Mouse (Mus musculus) kidney, postnatal 0 days (tissue): ENCODE results near the gene 4930519G04Rik. TPM values are rescaled to one million over a fixed set of nuclear protein-coding genes. Genes with fewer than 3 reads are reported as not detected.
A peak's percentile ranks its signal among the peaks of the same experiment; 100 is the strongest.
"Not testable (repeated sequence)": the region's sequence is repeated elsewhere in the genome, so short reads cannot be mapped to it uniquely, and the experiment has no call there.

Source experiments
- ATAC-seq: fragments of 200-750 bp; cut with Nextera tagmentation; replicated peaks from 2 replicates; pipeline ENCODE4 v1.8.0; 2017; ENCODE audit warnings: low read depth, moderate number of reproducible peaks, moderate TSS enrichment, moderate library complexity; ENCODE audit not compliant: low FRiP score
- DNase-seq: peaks from one replicate; pipeline ENCODE4 v3.0.0-alpha.2; 2016; ENCODE audit warnings: low spot score
- H3K27ac ChIP-seq: fragments of 300-500 bp; sonication (generic); 2 replicates; pipeline ENCODE4 v1.5.1; 2014; ENCODE audit warnings: mild to moderate bottlenecking
- H3K27me3 ChIP-seq: fragments of 300-500 bp; sonication (generic); 2 replicates; pipeline ENCODE4 v1.6.1; 2014; ENCODE audit warnings: low read length, mixed read lengths; ENCODE audit not compliant: insufficient read depth
- H3K36me3 ChIP-seq: fragments of 300-500 bp; sonication (generic); 2 replicates; pipeline ENCODE4 v1.6.1; 2014; ENCODE audit warnings: low read length, mixed read lengths; ENCODE audit not compliant: insufficient read depth
- H3K4me1 ChIP-seq: fragments of 300-500 bp; sonication (generic); replicated peaks from 2 replicates; pipeline ENCODE4 v1.6.1; 2014; ENCODE audit warnings: antibody characterized with exemption, low read length, mixed read lengths; ENCODE audit not compliant: insufficient read depth
- H3K4me2 ChIP-seq: fragments of 300-500 bp; sonication (generic); 2 replicates; pipeline ENCODE4 v1.6.1; 2014; ENCODE audit warnings: mild to moderate bottlenecking, low read length, moderate library complexity, mixed read lengths
- H3K4me3 ChIP-seq: fragments of 300-500 bp; sonication (generic); replicated peaks from 2 replicates; pipeline ENCODE4 v1.5.1; 2014; ENCODE audit warnings: low read depth, low read length
- H3K9ac ChIP-seq: fragments of 300-500 bp; sonication (generic); 2 replicates; pipeline ENCODE4 v1.6.1; 2014; ENCODE audit warnings: low read depth, low read length
- H3K9me3 ChIP-seq: fragments of 300-500 bp; sonication (generic); replicated peaks from 2 replicates; pipeline ENCODE4 v1.6.1; 2016; ENCODE audit warnings: low read length, inconsistent platforms, mixed read lengths
- CTCF ChIP-seq: IDR thresholded peaks from 2 replicates; pipeline ENCODE4 v1.5.1; 2016; ENCODE audit warnings: antibody characterized with exemption, low read depth, mild to moderate bottlenecking, moderate library complexity
- WGBS: fragments of 180-500 bp; shearing (Covaris S2); extraction: QIAGEN DNeasy Blood & Tissue Kit; methylation state at CpG from one replicate; pipeline ENCODE4 v1.1.7; 2014; 5-methylcytosine and 5-hydroxymethylcytosine counted together
- polyA plus RNA-seq: library from polyadenylated mRNA; unstranded; fragments of >200 nt; fragmentation: Nextera tagmentation; extraction: Ambion mirVana; gene quantifications from 2 replicates; pipeline ENCODE4 v1.2.1, GENCODE M21; 2015

4930519G04Rik gene
- polyA plus RNA-seq, 1 experiment from 2014 or later: not detected

DNA sequence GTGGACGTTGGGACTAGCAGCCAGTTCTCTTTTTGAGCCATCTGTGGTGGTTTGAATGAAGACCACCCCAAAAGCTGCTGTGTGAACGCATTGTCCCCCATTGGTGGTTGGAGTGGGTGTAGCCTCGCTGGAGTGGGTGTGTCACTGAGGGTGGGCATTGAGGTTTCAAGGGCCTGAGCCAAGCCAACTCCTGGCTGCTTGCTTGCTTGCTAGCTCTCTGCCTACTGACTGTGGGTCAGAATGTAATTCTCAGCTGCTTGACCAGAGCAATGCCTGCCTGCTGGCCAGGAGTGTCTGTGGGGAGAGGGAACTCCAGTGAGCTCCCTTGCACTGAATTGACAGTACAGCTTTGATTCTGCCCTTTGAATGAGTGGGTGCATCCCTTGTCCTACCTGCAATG is 23.7 kb upstream of the 4930519G04Rik start:
- WGBS: 70% methylated on average over 3 of the region's 3 CpGs
- no peak overlapping the region for H3K27ac ChIP-seq

DNA sequence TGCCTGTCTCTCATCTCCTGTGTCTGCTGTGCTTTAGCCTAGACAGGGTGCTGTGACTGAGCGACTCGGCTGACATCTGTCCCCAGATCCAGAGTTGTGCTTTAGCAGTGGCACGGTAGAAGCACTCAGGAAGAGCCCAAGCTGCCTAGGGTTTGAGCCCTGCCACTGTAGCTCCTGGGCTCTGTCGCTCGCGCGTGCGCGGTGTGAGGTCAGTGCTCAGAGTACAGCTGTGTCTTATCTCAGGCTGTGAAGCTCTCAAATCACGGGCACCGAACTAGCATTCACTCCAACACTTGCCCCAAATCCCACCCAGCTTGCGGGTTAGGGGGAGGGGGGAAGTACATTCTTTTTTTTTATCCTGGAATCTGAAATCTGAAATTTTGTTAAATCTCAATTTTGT is 16.6 kb upstream of the 4930519G04Rik start:
- Histone ChIP-seq H3K4me1 (no peaks in the 10 kb centered on the region), H3K27ac (no peak overlapping the region), H3K4me2 (no peak overlapping the region), H3K27me3 (no peaks in the 10 kb centered on the region), H3K9ac (no peak overlapping the region), H3K4me3 (no peak overlapping the region), H3K36me3 (no peaks in the 10 kb centered on the region), H3K9me3 (no peaks in the 10 kb centered on the region)
- 56% methylated on average over 12 of the region's 12 CpGs for WGBS
- ATAC-seq (no peak), DNase-seq (no peak)
- no peak for TF ChIP-seq CTCF

More for the DNA sequence above, 23.7 kb upstream of the 4930519G04Rik start:
- ATAC-seq (no peak), DNase-seq (no peak)
- H3K4me1 ChIP-seq: no peaks in the 10 kb centered on the region
- H3K27me3 ChIP-seq: no peaks in the 10 kb centered on the region
- TF ChIP-seq CTCF: no peak
- H3K9me3 ChIP-seq: no peaks in the 10 kb centered on the region
- H3K4me2 ChIP-seq: no peak overlapping the region
- H3K36me3 ChIP-seq: no peaks in the 10 kb centered on the region
- H3K9ac ChIP-seq: no peak overlapping the region
- no peak overlapping the region for H3K4me3 ChIP-seq

DNA sequence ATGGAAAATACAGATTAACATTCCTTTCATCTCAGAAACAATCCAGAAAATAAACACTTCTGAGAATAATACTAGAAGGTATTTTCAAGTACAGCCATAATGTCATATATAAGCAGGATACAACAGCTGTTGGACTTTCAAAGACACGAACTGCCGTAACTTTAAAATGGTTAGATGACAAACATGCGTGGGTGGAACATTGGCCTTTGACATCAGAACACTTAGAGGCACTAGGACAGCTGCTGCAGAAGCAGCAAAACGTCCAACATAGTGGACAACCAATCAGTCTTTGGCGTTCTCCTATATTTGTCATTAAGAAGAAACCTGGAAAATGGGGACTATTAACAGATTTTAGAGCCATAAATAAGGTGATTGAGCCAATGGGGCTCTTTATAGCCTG is 13.0 kb upstream of the 4930519G04Rik start:
- ATAC-seq, H3K4me1 ChIP-seq, H3K4me3 ChIP-seq, H3K27me3 ChIP-seq, H3K27ac ChIP-seq, H3K36me3 ChIP-seq, H3K9ac ChIP-seq, H3K9me3 ChIP-seq, H3K4me2 ChIP-seq: not testable (repeated sequence)
- WGBS: 30% methylated on average over 5 of the region's 5 CpGs
- peak; percentile 50 for DNase-seq

DNA sequence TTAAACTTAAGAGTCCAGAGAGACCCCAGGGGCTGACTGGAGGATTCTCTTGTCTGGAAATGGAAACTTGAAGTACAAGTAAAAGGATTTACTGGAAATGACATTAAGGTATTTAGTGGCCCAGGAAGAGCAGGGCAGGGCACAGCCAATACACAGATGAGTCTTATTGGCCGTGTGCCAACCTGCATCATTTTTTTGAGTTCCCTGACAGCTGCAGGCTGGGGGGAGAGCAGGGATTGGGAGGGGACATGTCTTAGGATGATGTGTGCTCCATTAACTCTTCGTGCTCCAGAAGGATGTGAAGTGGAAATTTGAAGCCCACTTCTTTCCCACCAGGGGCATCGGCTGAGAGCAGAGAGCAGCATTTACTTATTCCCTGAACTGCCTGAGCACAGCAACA is 11.3 kb upstream of the 4930519G04Rik start:
- not testable (repeated sequence) for H3K4me1 ChIP-seq, H3K36me3 ChIP-seq, H3K27ac ChIP-seq, ATAC-seq, H3K27me3 ChIP-seq, DNase-seq, H3K9ac ChIP-seq, H3K4me3 ChIP-seq, H3K4me2 ChIP-seq, H3K9me3 ChIP-seq
- 27% methylated on average over 3 of the region's 3 CpGs for WGBS

- ATAC-seq: no peak
- no peaks in the 10 kb centered on the region for H3K36me3 ChIP-seq
- WGBS: 80% methylated on average over 5 of the region's 5 CpGs
- H3K9ac ChIP-seq: no peak overlapping the region
- H3K4me3 ChIP-seq: no peak overlapping the region
- no peak for DNase-seq
- no peaks in the 10 kb centered on the region for H3K9me3 ChIP-seq
- H3K4me2 ChIP-seq: no peak overlapping the region
- H3K27me3 ChIP-seq: no peaks in the 10 kb centered on the region
- TF ChIP-seq CTCF: no peak
- no peaks in the 10 kb centered on the region for H3K4me1 ChIP-seq
- H3K27ac ChIP-seq: no peak overlapping the region
Measured at GRCm38 (mm10) chr5:114842674-114843073, 10.8 kb upstream of the 4930519G04Rik start.

DNA sequence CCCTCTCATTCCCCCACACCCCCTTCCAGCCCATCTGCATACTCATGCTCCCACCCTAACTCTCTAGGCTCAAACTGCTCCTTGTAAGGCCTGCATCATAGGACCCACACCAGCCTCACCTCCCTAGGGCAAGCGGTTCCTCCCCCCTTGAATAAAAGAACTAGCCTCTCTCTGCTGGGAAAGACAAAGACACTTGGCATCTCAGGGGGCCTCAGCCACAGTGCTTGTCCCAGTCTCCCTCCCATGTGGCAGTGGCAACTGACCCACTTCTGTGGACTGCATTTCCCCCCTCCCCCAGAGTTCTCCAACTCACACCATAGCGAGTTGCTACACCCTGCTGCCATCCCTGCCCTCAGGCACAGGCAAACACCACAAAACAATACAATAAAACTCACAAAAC is 9.1 kb upstream of the 4930519G04Rik start:
- H3K27me3 ChIP-seq, H3K9ac ChIP-seq, DNase-seq, H3K4me1 ChIP-seq, H3K36me3 ChIP-seq, ATAC-seq, H3K4me2 ChIP-seq, H3K9me3 ChIP-seq, H3K27ac ChIP-seq, H3K4me3 ChIP-seq: not testable (repeated sequence)
- WGBS: 82% methylated on average over 2 of the region's 2 CpGs

DNA sequence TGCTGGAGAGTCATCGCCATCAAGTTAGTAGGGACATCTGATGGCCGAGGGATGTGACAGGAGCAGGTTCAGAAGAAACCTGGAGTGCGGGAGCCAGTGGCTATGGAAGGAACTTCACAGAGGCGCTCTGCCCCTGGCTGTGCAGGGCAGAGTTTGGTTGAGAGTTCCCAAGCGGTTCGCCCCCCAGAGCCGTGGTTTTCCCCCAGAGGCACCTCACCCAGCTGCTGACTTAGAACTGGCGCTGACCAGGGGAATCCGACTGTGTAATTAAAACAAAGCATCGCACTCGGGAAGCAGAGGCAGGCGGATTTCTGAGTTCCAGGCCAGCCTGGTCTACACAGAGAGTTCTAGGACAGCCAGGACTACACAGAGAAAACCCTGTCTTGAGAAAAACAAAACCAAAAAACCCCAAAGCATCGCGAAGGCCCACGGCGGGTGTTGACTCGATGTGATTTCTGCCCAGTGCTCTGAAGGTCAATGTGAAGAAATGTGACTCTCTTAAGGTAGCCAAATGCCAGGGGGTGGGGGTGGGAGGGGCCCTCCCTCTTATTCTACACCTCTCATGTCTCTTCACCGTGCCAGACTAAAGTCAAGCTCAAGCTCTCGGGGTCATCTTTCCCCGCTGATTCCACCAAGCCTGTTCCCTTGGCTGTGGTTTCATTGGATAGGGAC is 1.8 kb upstream of the 4930519G04Rik start:
- H3K36me3 ChIP-seq: no peaks in the 10 kb centered on the region
- H3K27me3 ChIP-seq: no peaks in the 10 kb centered on the region
- no peak overlapping the region for H3K4me3 ChIP-seq
- DNase-seq: no peak
- H3K4me1 ChIP-seq: no peaks in the 10 kb centered on the region
- no peak for ATAC-seq
- no peak overlapping the region for H3K4me2 ChIP-seq
- H3K9me3 ChIP-seq: no peaks in the 10 kb centered on the region
- no peak for TF ChIP-seq CTCF
- WGBS: 80% methylated on average over 20 of the region's 20 CpGs
- no peak overlapping the region for H3K27ac ChIP-seq
- H3K9ac ChIP-seq: no peak overlapping the region
